Mouse (Mus musculus): ENCODE results near the gene Dlx6.

- TF ChIP-seq POLR2A (IDR thresholded peaks at IDR 0.05; ENCODE audit: extremely low read depth, insufficient read depth, low read length) = no peak
- TF ChIP-seq CTCF (IDR thresholded peaks at IDR 0.05; ENCODE audit: extremely low read depth, insufficient read depth, low read length) = no peak
Measured at GRCm38 (mm10) chr6:6825313-6825712, 37.8 kb upstream of the Dlx6 start.
